Mouse (Mus musculus): ENCODE measurements at regions not wholly inside any gene's neighbourhood (a gene's known extent, or its start where the extent isn't known, plus 50 kb on each side); places are given as distances from the start of the nearest gene placed in this dataset.

GRCm38 (mm10) chr10:16231821-16232220, 1491.2 kb upstream of the Cited2 start:
- no peak for DNase-seq (ENCODE audit: low spot score)

GRCm38 (mm10) chr10:16233612-16234106, 1489.4 kb upstream of the Cited2 start:
- DNase-seq (ENCODE audit: low spot score) = no peak

DNA sequence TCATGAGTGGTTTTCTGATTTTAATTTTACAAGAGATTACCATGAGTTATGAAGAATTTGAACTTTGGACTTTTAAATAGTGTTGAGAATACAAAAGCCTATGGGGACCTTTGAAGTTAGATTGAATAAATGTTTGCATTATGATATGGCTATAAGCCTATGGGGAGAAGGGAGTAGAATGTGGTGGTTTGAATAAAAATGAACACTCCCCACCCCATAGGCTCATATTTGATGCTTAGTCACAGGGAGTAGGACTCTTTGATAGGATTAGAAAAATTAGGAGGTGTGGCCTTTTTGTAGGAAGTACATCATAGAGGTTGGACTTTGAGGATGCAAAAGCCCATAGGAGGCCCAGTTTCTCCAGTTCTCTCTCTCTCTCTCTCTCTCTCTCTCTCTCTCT, 1466.7 kb upstream of the Cited2 start:
- DNase-seq (ENCODE audit: low spot score) = no peak

DNA sequence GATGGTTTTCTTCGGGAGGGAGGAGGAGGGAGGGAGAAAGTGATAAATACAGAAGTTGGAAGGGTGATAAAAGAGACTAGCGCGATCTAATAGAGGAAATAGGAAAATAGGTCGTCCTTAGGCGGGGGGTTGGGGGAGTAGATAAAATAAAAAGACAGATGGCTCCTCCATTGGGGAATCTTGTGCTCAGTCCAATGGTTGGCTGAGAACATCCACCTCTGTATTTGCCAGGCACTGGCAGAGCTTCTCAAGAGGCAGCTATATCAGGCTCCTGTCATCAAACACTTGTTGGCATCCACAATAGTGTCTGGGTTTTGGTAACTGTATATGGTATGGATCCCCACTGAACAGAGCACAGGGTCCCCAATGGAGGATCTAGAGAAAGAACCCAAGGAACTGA, 1450.2 kb upstream of the Cited2 start:
- no peak for DNase-seq (ENCODE audit: low spot score)

GRCm38 (mm10) chr10:16317026-16317425, 1406.0 kb upstream of the Cited2 start:
- no peak for DNase-seq (ENCODE audit: low spot score)

- DNase-seq (ENCODE audit: low spot score) = no peak
Measured at GRCm38 (mm10) chr10:16337546-16337945, 1385.5 kb upstream of the Cited2 start.

DNA sequence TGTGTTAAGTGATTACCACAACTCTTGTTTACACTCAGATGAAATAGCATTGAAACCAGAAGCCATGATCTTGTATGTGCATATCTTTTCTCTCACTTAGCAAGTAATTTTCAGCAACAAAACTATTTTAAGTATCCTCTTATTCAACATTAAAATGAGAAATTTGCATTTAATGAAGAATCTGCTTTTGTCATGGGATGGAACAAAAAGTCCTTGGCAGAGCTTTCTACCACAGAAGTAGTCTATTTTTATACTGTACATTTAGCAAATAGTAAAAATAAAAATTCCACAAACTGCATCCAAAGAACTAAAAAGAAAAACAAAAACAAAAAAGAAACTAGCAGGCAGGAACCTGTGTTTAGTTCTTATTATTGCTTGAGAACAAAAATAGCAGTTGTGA, 1381.5 kb upstream of the Cited2 start:
- DNase-seq (ENCODE audit: low spot score) = peak; percentile 11

- no peak for DNase-seq (ENCODE audit: low spot score)
Measured at GRCm38 (mm10) chr10:16364001-16364400, 1359.0 kb upstream of the Cited2 start.

Measured in layer of hippocampus, adult 9-10 months (tissue).